Mouse (Mus musculus) spleen, adult 12 weeks (tissue): ENCODE data around the gene Gfer.

Source experiments
- DNase-seq: peaks from one replicate; pipeline ENCODE4 v3.0.0; 2022; ENCODE audit warnings: low spot score

Gfer gene

GRCm38 (mm10) chr17:24647493-24647892 is 48.5 kb downstream of the Gfer start:
- no peak for DNase-seq

DNA sequence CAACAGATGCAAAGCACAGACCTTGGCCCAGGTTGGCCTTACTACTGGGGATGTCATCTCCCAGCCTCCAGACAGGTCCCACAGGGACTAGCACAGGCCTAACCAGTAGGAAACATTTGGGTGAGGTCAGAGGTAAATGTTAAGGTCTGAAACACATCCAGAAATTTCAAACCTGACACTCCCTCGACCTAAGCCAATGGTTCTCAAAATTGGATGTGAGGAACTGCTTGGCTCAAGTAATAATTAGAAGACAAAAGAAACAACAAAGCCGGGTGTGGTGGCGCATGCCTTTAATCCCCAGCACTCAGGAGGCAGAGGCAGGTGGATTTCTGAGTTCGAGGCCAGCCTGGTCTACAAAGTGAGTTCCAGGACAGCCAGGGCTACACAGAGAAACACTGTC is 49.6 kb downstream of the Gfer start:
- no peak for DNase-seq

DNA sequence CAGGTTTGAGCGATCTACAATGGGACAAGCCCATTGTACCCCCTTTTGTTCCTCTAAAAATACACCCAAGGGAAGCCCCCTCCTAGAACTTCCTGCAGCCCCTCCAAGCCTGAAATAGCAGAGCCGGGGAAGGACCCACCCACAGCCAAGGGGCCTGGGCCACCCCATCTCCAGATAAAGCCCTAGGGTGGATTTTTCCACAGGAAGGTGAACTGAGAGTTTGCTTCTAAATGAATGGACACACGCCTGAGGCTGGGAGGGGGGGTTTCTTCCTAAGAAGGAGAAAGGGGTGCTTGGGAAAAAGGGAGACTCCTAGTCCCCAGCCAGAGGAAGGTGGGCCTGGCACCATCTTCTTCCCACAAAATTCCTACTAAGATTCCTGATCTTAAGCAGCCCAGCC is 50.0 kb downstream of the Gfer start:
- DNase-seq, result no peak

GRCm38 (mm10) chr17:24644875-24645721 is 50.9 kb downstream of the Gfer start:
- DNase-seq, result no peak

DNA sequence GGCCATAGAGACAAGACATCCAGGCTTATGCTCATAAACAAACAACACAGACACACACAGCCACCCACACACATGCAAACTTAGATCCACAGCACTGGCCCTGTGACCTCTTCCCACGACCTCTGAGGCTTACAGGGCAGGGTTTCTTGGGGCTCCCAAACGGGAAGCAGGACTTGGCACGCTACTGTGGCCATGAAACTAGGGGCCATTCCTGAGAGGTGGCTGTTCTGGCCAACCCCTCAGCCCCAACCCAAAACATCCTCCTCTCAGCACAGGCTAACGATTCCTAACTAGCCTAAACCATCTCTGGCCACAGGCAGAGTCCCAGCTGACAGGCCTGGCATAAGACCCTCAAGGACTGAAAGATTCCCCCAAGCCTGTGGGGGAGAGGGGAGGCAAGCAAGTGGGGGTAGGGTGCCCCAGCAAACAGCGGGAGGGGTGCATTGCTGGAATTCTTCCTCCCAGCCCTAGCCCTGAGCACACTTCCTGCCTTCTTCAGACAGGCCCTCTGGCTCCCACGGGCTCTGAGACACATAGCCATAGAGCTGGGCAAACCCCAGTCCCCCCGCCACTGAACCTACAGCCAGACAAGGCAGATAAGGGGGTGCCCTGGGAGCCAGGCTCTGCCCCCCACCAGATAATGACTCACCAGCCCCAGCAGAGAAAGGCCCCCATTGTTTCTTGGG is 51.8 kb downstream of the Gfer start:
- no peak for DNase-seq
